Mouse (Mus musculus): ENCODE data around the gene Pradc1.
A peak's percentile ranks its signal among the peaks of the same experiment; 100 is the strongest.

The Pradc1 gene

GRCm38 (mm10) chr6:85451664-85452410, at the start of gene Pradc1:
Gene Pradc1, minus strand, starts transcription at chr6:85451970.
- DNase-seq (ENCODE audit: low spot score in 2 of 2) = peak; percentile 96 to 97

GRCm38 (mm10) chr6:85500416-85500815, 48.6 kb upstream of the Pradc1 start:
- no peak for DNase-seq (ENCODE audit: low spot score in 2 of 2)

- DNase-seq (ENCODE audit: low spot score in 2 of 2) = no peak
Observed at GRCm38 (mm10) chr6:85498147-85498546, 46.4 kb upstream of the Pradc1 start.

GRCm38 (mm10) chr6:85496976-85497375, 45.2 kb upstream of the Pradc1 start:
- DNase-seq (ENCODE audit: low spot score in 2 of 2) = no peak

GRCm38 (mm10) chr6:85491606-85492005, 39.8 kb upstream of the Pradc1 start:
- DNase-seq (ENCODE audit: low spot score in 2 of 2) = no peak

- DNase-seq (ENCODE audit: low spot score in 2 of 2) = no peak
Observed at GRCm38 (mm10) chr6:85490252-85490651, 38.5 kb upstream of the Pradc1 start.

GRCm38 (mm10) chr6:85489717-85490116, 37.9 kb upstream of the Pradc1 start:
- no peak for DNase-seq (ENCODE audit: low spot score in 2 of 2)

- no peak for DNase-seq (ENCODE audit: low spot score in 2 of 2)
Observed at GRCm38 (mm10) chr6:85488510-85488909, 36.7 kb upstream of the Pradc1 start.

GRCm38 (mm10) chr6:85485738-85486137, 34.0 kb upstream of the Pradc1 start:
- no peak for DNase-seq (ENCODE audit: low spot score in 2 of 2)

GRCm38 (mm10) chr6:85483843-85484721, 32.3 kb upstream of the Pradc1 start:
- no peak for DNase-seq (ENCODE audit: low spot score in 2 of 2)

GRCm38 (mm10) chr6:85480685-85481084, 28.9 kb upstream of the Pradc1 start:
- no peak for DNase-seq (ENCODE audit: low spot score in 2 of 2)

GRCm38 (mm10) chr6:85479979-85480378, 28.2 kb upstream of the Pradc1 start:
- DNase-seq (ENCODE audit: low spot score in 2 of 2) = no peak

GRCm38 (mm10) chr6:85478416-85478815, 26.6 kb upstream of the Pradc1 start:
- DNase-seq (ENCODE audit: low spot score in 2 of 2) = no peak

GRCm38 (mm10) chr6:85477366-85477917, 25.7 kb upstream of the Pradc1 start:
- peak; percentile 4 to 38 for DNase-seq (ENCODE audit: low spot score in 2 of 2)

GRCm38 (mm10) chr6:85475581-85475980, 23.8 kb upstream of the Pradc1 start:
- DNase-seq (ENCODE audit: low spot score in 2 of 2) = no peak

- DNase-seq (ENCODE audit: low spot score in 2 of 2) = no peak
Observed at GRCm38 (mm10) chr6:85472542-85472941, 20.8 kb upstream of the Pradc1 start.

GRCm38 (mm10) chr6:85471962-85472361, 20.2 kb upstream of the Pradc1 start:
- DNase-seq (ENCODE audit: low spot score in 2 of 2) = no peak

GRCm38 (mm10) chr6:85469660-85470430, 18.1 kb upstream of the Pradc1 start:
- no peak for DNase-seq (ENCODE audit: low spot score in 2 of 2)

GRCm38 (mm10) chr6:85465381-85465780, 13.6 kb upstream of the Pradc1 start:
- DNase-seq (ENCODE audit: low spot score in 2 of 2) = no peak

- DNase-seq (ENCODE audit: low spot score in 2 of 2) = no peak
Observed at GRCm38 (mm10) chr6:85459621-85460020, 7.9 kb upstream of the Pradc1 start.

- DNase-seq (ENCODE audit: low spot score in 2 of 2) = peak in 1 of 2 experiments; percentile 12
Observed at GRCm38 (mm10) chr6:85452816-85453215, 1.0 kb upstream of the Pradc1 start.

- DNase-seq (ENCODE audit: low spot score in 2 of 2) = no peak
Observed at GRCm38 (mm10) chr6:85452411-85452665, 568 bp upstream of the Pradc1 start.
